Mouse (Mus musculus): ENCODE data around the gene Shisa6. TPM values are rescaled to one million over a fixed set of nuclear protein-coding genes. Genes with fewer than 3 reads are reported as not detected.
A peak's percentile ranks its signal among the peaks of the same experiment; 100 is the strongest.

The Shisa6 gene
- polyA plus RNA-seq (2012; rRNA removed), result 40.7 and 49.6 TPM in 2 replicates

GRCm38 (mm10) chr11:66525371-66526045, at the start of gene Shisa6:
TSS of gene Shisa6 (minus strand) at chr11:66525964.
- no peak for DNase-seq
- under 1% methylated on average over 86 of the region's 89 CpGs for WGBS
- Histone ChIP-seq H3K4me3 (replicated peaks; ENCODE audit: insufficient read depth, low read depth, low read length) (peak within 1 kb of the TSS; percentile 19), H3K27me3 (ENCODE audit: control insufficient read depth, insufficient read depth, low read length) (peaks cover 7% of the 10 kb centered on the region; the same call in 1 of the 2 replicates), H3K27ac (ENCODE audit: insufficient read depth, low read length) (no peak within 1 kb of the TSS), H3K4me1 (ENCODE audit: control insufficient read depth, insufficient read depth, low read length) (no peaks in the 10 kb centered on the region)
- TF ChIP-seq POLR2A (IDR thresholded peaks at IDR 0.05; ENCODE audit: borderline replicate concordance, insufficient read depth, low read length) (no peak), CTCF (IDR thresholded peaks at IDR 0.05; ENCODE audit: borderline replicate concordance, insufficient read depth, low read depth, low read length) (no peak)

DNA sequence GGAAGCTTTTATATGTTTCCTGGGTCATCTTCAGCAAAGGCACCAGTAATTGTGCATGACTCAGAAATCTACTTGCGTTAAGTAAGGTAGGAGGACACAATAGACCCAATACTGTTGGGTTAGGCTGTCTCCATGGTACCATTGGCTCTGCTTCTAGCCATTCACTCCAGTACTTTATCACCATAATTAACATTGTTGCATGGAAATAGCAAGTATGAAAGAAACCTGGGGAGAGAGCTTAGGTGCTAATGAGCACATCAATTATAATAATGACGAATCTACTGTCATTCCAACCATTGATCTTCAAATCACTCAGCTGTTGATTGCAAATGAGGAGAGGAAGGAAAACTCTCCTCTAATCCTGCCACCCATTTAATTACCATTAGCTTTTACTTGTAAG, 48.1 kb upstream of the Shisa6 start:
- Histone ChIP-seq H3K27ac (ENCODE audit: insufficient read depth, low read length) (no peak overlapping the region), H3K4me1 (ENCODE audit: control insufficient read depth, insufficient read depth, low read length) (no peaks in the 10 kb centered on the region), H3K27me3 (ENCODE audit: control insufficient read depth, insufficient read depth, low read length) (no peaks in the 10 kb centered on the region), H3K4me3 (replicated peaks; ENCODE audit: insufficient read depth, low read depth, low read length) (no peak overlapping the region)
- DNase-seq, result no peak
- WGBS, result 23% methylated on average over 2 of the region's 2 CpGs
- TF ChIP-seq POLR2A (IDR thresholded peaks at IDR 0.05; ENCODE audit: borderline replicate concordance, insufficient read depth, low read length), result no peak
- TF ChIP-seq CTCF (IDR thresholded peaks at IDR 0.05; ENCODE audit: borderline replicate concordance, insufficient read depth, low read depth, low read length), result no peak

DNA sequence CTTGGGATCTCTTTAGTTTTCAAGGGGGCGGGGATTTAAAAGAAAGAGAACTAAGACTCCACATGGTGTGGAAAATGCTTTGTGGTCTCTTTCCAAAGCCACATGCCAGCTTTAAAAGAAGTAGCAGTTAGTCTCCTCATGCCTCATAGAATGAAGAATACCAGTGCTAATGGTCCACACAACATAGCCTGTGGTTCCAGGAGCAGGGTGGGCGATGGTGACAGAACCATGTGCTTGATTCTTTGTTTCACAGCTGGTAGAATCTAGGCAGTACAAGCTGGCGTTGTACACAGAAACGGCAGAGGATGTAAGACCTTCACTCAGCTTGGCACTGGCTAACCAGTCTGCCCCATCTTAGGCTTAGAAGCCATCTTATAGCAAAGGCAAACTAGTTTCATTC, 43.3 kb upstream of the Shisa6 start:
- TF ChIP-seq CTCF (IDR thresholded peaks at IDR 0.05; ENCODE audit: borderline replicate concordance, insufficient read depth, low read depth, low read length) (no peak), POLR2A (IDR thresholded peaks at IDR 0.05; ENCODE audit: borderline replicate concordance, insufficient read depth, low read length) (no peak)
- no peak overlapping the region for H3K4me3 ChIP-seq (replicated peaks; ENCODE audit: insufficient read depth, low read depth, low read length)
- no peak overlapping the region for H3K27ac ChIP-seq (ENCODE audit: insufficient read depth, low read length)
- no peaks in the 10 kb centered on the region for H3K27me3 ChIP-seq (ENCODE audit: control insufficient read depth, insufficient read depth, low read length)
- 30% methylated on average over 4 of the region's 4 CpGs for WGBS
- no peaks in the 10 kb centered on the region for H3K4me1 ChIP-seq (ENCODE audit: control insufficient read depth, insufficient read depth, low read length)
- no peak for DNase-seq

DNA sequence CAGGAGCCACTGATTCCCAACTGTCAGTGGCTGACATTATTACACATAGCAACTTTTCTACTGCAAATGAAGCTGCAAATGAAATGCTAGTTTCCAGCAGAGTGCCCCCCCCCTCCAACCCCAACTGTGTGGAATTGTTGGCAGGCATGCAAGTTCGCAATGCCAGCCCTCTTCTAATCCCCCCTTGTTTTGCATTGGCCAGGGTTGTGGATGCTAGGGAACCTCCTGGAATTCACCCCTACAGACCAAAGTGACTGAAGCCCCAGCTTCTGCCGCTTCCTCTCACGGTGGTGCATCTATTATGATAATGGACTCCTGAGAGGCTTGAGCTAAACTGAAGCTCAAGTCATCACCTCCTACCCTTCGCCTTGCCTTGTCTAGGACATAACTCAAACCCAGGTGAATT, 42.6 kb upstream of the Shisa6 start:
- DNase-seq, result peak in 1 of 2 experiments; percentile 2
- H3K4me1 ChIP-seq (ENCODE audit: control insufficient read depth, insufficient read depth, low read length), result no peaks in the 10 kb centered on the region
- TF ChIP-seq POLR2A (IDR thresholded peaks at IDR 0.05; ENCODE audit: borderline replicate concordance, insufficient read depth, low read length) (no peak), CTCF (IDR thresholded peaks at IDR 0.05; ENCODE audit: borderline replicate concordance, insufficient read depth, low read depth, low read length) (no peak)
- H3K4me3 ChIP-seq (replicated peaks; ENCODE audit: insufficient read depth, low read depth, low read length), result no peak overlapping the region
- no peak overlapping the region for H3K27ac ChIP-seq (ENCODE audit: insufficient read depth, low read length)
- WGBS, result 2% methylated on average over 4 of the region's 4 CpGs
- H3K27me3 ChIP-seq (ENCODE audit: control insufficient read depth, insufficient read depth, low read length), result no peaks in the 10 kb centered on the region

DNA sequence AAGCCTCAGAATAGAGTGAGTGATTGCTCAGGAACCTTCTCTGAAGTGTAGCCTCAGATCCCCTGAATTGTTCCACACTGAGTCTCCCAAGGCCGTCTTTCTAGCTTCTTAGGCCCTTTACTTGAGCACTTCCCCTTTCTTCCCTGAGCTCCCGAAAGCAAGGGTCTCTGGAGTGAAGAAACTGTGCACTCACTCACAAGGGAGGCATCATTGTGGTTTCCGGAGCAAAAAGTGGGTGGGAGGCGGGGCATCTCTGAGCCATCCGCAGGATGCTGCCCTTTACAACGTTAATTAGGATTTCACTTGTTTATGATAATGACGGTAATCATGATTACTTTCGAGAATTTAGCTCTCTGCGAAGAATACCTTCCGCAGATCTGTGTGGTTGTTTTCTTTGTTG, 41.6 kb upstream of the Shisa6 start:
- no peak for DNase-seq
- TF ChIP-seq POLR2A (IDR thresholded peaks at IDR 0.05; ENCODE audit: borderline replicate concordance, insufficient read depth, low read length), result no peak
- TF ChIP-seq CTCF (IDR thresholded peaks at IDR 0.05; ENCODE audit: borderline replicate concordance, insufficient read depth, low read depth, low read length), result no peak
- no peak overlapping the region for H3K4me3 ChIP-seq (replicated peaks; ENCODE audit: insufficient read depth, low read depth, low read length)
- no peaks in the 10 kb centered on the region for H3K4me1 ChIP-seq (ENCODE audit: control insufficient read depth, insufficient read depth, low read length)
- 29% methylated on average over 10 of the region's 10 CpGs for WGBS
- H3K27ac ChIP-seq (ENCODE audit: insufficient read depth, low read length), result no peak overlapping the region
- no peaks in the 10 kb centered on the region for H3K27me3 ChIP-seq (ENCODE audit: control insufficient read depth, insufficient read depth, low read length)

DNA sequence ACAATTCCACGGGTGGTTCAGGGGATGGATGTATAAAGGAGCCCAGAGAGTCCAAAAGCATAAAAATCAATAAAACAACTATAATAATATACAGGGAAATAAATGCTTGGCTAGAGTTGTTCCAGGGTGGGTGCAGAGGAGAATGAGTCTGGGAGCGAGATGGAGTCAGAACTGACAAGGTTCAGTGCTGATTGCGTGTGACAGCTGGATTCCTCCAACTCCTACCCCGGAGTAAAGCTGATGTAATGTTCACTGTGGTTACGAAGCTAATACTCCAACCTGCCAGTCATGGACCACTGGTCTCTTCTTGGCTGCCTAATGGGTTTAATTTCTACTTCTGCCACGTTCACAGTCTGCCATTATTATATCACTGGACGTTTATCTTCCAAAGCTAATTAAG, 36.5 kb upstream of the Shisa6 start:
- Histone ChIP-seq H3K27ac (ENCODE audit: insufficient read depth, low read length) (no peak overlapping the region), H3K27me3 (ENCODE audit: control insufficient read depth, insufficient read depth, low read length) (no peaks in the 10 kb centered on the region), H3K4me1 (ENCODE audit: control insufficient read depth, insufficient read depth, low read length) (no peaks in the 10 kb centered on the region), H3K4me3 (replicated peaks; ENCODE audit: insufficient read depth, low read depth, low read length) (no peak overlapping the region)
- TF ChIP-seq POLR2A (IDR thresholded peaks at IDR 0.05; ENCODE audit: borderline replicate concordance, insufficient read depth, low read length) (no peak), CTCF (IDR thresholded peaks at IDR 0.05; ENCODE audit: borderline replicate concordance, insufficient read depth, low read depth, low read length) (no peak)
- DNase-seq, result no peak
- WGBS, result 53% methylated on average over 7 of the region's 7 CpGs

GRCm38 (mm10) chr11:66537820-66538219, 12.1 kb upstream of the Shisa6 start:
- no peak overlapping the region for H3K4me3 ChIP-seq (replicated peaks; ENCODE audit: insufficient read depth, low read depth, low read length)
- 80% methylated on average over 1 of the region's 1 CpGs for WGBS
- no peak overlapping the region for H3K27ac ChIP-seq (ENCODE audit: insufficient read depth, low read length)
- H3K27me3 ChIP-seq (ENCODE audit: control insufficient read depth, insufficient read depth, low read length), result no peaks in the 10 kb centered on the region
- H3K4me1 ChIP-seq (ENCODE audit: control insufficient read depth, insufficient read depth, low read length), result no peaks in the 10 kb centered on the region
- DNase-seq, result no peak
- no peak for TF ChIP-seq CTCF (IDR thresholded peaks at IDR 0.05; ENCODE audit: borderline replicate concordance, insufficient read depth, low read depth, low read length)

GRCm38 (mm10) chr11:66535866-66536265, 10.1 kb upstream of the Shisa6 start:
- Histone ChIP-seq H3K4me3 (replicated peaks; ENCODE audit: insufficient read depth, low read depth, low read length) (no peak overlapping the region), H3K4me1 (ENCODE audit: control insufficient read depth, insufficient read depth, low read length) (no peaks in the 10 kb centered on the region), H3K27ac (ENCODE audit: insufficient read depth, low read length) (no peak overlapping the region), H3K27me3 (ENCODE audit: control insufficient read depth, insufficient read depth, low read length) (no peaks in the 10 kb centered on the region; the same call in 1 of the 2 replicates)
- WGBS, result 73% methylated on average over 9 of the region's 9 CpGs
- no peak for TF ChIP-seq CTCF (IDR thresholded peaks at IDR 0.05; ENCODE audit: borderline replicate concordance, insufficient read depth, low read depth, low read length)
- TF ChIP-seq POLR2A (IDR thresholded peaks at IDR 0.05; ENCODE audit: borderline replicate concordance, insufficient read depth, low read length), result no peak
- DNase-seq, result no peak

All from cerebellum, adult 2 months (tissue).